Mouse (Mus musculus): ENCODE results near the gene Mettl26. TPM values are rescaled to one million over a fixed set of nuclear protein-coding genes. Genes with fewer than 3 reads are reported as not detected.

Gene Mettl26
- total and polyA plus RNA-seq, 3 experiments: 12.7 to 30.5 (median 12.7) TPM

- Histone ChIP-seq H3K4me1 (ENCODE audit: control insufficient read depth, insufficient read depth, low read length) (peaks cover 9% of the 10 kb centered on the region), H3K36me3 (ENCODE audit: control insufficient read depth, insufficient read depth, low read length) (no peaks in the 10 kb centered on the region), H3K4me3 (no peak overlapping the region), H3K27me3 (ENCODE audit: control insufficient read depth, insufficient read depth, low read length) (no peaks in the 10 kb centered on the region), H3K27ac (no peak overlapping the region), H3K9ac (ENCODE audit: low read depth, low read length) (no peak overlapping the region), H3K79me2 (replicated peaks; ENCODE audit: control insufficient read depth, insufficient read depth, low read length) (no peaks in the 10 kb centered on the region)
- intact Hi-C loops (cut with DNase I): no loop called here
- TF ChIP-seq CTCF (IDR thresholded peaks at IDR 0.05) (no peak), POLR2A (IDR thresholded peaks at IDR 0.05; ENCODE audit: insufficient read depth, low read depth, low read length) (no peak), EP300 (IDR thresholded peaks at IDR 0.05; ENCODE audit: insufficient read depth, low read depth, low read length) (no peak)
- no peak for DNase-seq
- WGBS: 78% methylated on average over 11 of the region's 11 CpGs
Observed at GRCm38 (mm10) chr17:25873405-25874147, 1.3 kb upstream of the Mettl26 start.

DNA sequence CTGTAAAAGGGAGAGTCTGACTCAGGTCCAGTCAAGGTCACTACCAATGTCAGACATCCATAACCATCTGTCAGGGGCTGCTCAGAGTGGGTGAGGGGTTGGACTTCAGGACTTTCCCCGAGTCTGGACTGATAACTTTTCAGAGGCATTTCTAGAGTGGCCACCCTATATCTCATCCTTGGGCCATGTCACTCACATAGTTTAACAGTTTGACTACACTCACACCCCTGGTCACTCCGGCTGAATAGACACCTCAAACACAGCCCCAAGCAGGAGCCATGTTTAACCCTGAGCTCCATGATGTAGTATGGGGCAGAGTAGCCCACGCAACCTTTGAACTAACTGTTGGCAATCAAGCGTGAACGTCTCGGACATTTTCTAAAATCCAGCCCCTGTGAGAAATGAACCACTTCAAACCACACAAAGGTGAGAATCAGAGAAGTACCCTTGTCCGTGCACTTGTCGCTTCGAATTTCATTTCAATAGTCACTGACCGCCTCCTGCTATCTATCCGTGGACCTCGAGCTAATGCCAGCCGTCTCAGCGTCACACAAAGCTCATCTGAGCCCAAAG is 640 bp upstream of the Mettl26 start:
- H3K27me3 ChIP-seq (ENCODE audit: control insufficient read depth, insufficient read depth, low read length): no peaks in the 10 kb centered on the region
- DNase-seq: no peak
- peaks cover 6% of the 10 kb centered on the region; the same call in 1 of the 2 replicates for H3K4me1 ChIP-seq (ENCODE audit: control insufficient read depth, insufficient read depth, low read length)
- no peaks in the 10 kb centered on the region for H3K36me3 ChIP-seq (ENCODE audit: control insufficient read depth, insufficient read depth, low read length)
- H3K9ac ChIP-seq (ENCODE audit: low read depth, low read length): peak overlapping the region; percentile 65
- 19% methylated on average over 14 of the region's 14 CpGs for WGBS
- H3K79me2 ChIP-seq (replicated peaks; ENCODE audit: control insufficient read depth, insufficient read depth, low read length): no peaks in the 10 kb centered on the region
- TF ChIP-seq CTCF (IDR thresholded peaks at IDR 0.05) (no peak), EP300 (IDR thresholded peaks at IDR 0.05; ENCODE audit: insufficient read depth, low read depth, low read length) (no peak), POLR2A (IDR thresholded peaks at IDR 0.05; ENCODE audit: insufficient read depth, low read depth, low read length) (no peak)
- intact Hi-C loops (cut with DNase I): no loop called here
- peak overlapping the region; percentile 82 for H3K4me3 ChIP-seq
- peak overlapping the region; percentile 91 for H3K27ac ChIP-seq

DNA sequence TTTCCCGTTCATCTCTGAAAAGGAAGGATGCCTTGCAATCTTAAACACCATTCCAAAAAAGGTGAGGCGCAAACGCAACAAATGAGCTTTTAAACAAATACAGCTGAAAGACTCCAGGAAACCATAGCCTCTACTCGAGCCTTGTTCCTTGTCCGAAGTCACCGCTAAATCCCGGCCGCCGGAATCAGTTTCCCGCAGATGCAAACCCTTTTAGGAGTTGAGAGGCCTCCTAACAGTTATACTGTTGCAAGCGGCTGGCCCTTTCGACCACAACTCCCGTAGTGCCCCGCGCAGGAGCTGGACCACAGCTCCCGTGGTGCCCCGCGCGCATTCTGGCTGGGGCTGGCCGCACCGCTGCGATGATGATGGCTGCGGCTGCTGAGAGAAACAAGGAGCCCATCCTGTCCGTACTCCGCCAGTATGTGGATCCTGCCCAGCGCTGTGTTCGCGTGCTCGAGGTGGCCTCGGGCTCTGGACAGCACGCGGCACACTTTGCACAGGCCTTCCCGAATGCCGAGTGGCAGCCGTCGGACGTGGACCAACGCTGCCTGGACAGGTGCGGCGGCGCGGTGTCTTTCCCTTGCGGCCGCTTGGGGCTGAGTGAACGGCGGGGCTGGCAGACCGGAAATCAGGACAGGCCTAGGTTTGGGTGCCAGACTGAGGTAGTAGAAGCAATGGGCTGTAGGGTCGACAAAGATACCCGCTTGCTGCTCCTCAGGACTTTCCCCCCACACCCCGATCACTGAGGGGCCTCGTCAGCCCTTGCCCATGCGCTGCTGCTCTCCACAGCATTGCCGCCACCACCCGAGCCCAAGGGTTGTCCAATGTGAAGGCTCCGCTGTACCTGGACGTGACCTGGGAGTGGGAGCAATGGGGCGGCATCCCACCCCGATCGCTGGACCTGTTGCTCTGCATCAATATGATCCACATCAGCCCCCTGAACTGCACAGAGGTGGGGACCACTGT is 580 bp downstream of the Mettl26 start:
- Histone ChIP-seq H3K36me3 (ENCODE audit: control insufficient read depth, insufficient read depth, low read length) (no peaks in the 10 kb centered on the region), H3K79me2 (replicated peaks; ENCODE audit: control insufficient read depth, insufficient read depth, low read length) (no peaks in the 10 kb centered on the region), H3K4me3 (peak overlapping the region; percentile 82), H3K4me1 (ENCODE audit: control insufficient read depth, insufficient read depth, low read length) (peaks cover 6% of the 10 kb centered on the region; the same call in 1 of the 2 replicates), H3K27me3 (ENCODE audit: control insufficient read depth, insufficient read depth, low read length) (no peaks in the 10 kb centered on the region), H3K27ac (peak overlapping the region; percentile 91), H3K9ac (ENCODE audit: low read depth, low read length) (peak overlapping the region; percentile 82)
- TF ChIP-seq EP300 (IDR thresholded peaks at IDR 0.05; ENCODE audit: insufficient read depth, low read depth, low read length) (0 out of 2 replicates have a peak, but pooled peaks have one; percentile 54), CTCF (IDR thresholded peaks at IDR 0.05) (peak; percentile 35), POLR2A (IDR thresholded peaks at IDR 0.05; ENCODE audit: insufficient read depth, low read depth, low read length) (peak; percentile 90)
- intact Hi-C loops (cut with DNase I): no loop called here
- DNase-seq: peak; percentile 89 to 92
- WGBS: 1% methylated on average over 59 of the region's 59 CpGs

DNA sequence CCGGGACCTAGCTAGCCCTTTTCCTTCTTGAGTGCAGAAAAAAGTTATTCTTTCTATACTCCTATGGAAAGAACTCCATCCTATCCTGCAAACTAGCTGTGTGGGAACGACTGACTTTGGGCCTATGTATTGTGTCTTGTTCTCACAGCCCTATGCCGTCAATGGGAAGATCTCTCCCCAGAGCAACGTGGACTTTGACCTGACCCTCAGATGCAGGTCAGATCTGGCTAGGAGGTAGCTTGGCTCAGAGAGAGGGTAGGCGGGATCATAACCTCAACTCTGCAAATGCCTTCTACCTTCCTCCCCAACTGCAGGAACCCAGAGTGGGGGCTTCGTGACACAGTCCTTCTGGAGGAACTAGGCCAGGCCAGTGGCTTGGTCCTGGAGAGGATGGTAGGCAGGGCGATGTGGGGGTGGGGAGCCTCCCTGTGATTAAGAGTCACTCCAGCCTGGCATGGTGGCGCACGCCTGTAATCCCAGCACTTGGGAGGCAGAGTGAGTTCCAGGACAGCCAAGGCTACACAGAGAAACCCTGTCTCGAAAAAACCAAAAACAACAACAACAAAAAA is 1.6 kb downstream of the Mettl26 start:
- TF ChIP-seq POLR2A (IDR thresholded peaks at IDR 0.05; ENCODE audit: insufficient read depth, low read depth, low read length) (no peak), EP300 (IDR thresholded peaks at IDR 0.05; ENCODE audit: insufficient read depth, low read depth, low read length) (no peak), CTCF (IDR thresholded peaks at IDR 0.05) (no peak)
- no peak overlapping the region for H3K9ac ChIP-seq (ENCODE audit: low read depth, low read length)
- peak overlapping the region; percentile 82 for H3K4me3 ChIP-seq
- intact Hi-C loops (cut with DNase I): no loop called here
- no peak overlapping the region for H3K27ac ChIP-seq
- no peaks in the 10 kb centered on the region for H3K79me2 ChIP-seq (replicated peaks; ENCODE audit: control insufficient read depth, insufficient read depth, low read length)
- WGBS: 68% methylated on average over 10 of the region's 10 CpGs
- no peaks in the 10 kb centered on the region for H3K36me3 ChIP-seq (ENCODE audit: control insufficient read depth, insufficient read depth, low read length)
- no peaks in the 10 kb centered on the region for H3K27me3 ChIP-seq (ENCODE audit: control insufficient read depth, insufficient read depth, low read length)
- H3K4me1 ChIP-seq (ENCODE audit: control insufficient read depth, insufficient read depth, low read length): peaks cover 6% of the 10 kb centered on the region; the same call in 1 of the 2 replicates
- no peak for DNase-seq

DNA sequence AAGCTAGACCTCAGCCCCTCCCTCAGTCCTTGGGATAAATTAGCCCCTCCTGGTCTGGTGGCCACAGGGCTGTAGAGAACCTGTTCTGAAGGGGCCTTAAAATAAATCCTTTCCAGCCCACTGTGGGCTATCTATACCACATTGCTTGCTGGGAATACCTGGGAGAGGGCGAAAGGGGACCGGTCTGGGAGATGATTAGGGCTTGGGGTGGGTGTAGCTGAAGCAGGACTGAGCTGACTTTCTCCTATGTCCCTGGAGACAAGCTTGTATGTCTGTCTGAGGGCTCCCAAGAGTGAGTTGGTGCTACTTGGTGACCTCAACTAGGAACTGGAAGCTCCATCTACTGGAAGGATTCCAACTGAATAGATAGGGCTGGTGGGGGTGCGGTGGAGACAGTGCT is 2.2 kb downstream of the Mettl26 start:
- no peaks in the 10 kb centered on the region for H3K36me3 ChIP-seq (ENCODE audit: control insufficient read depth, insufficient read depth, low read length)
- intact Hi-C loops (cut with DNase I): no loop called here
- no peak for DNase-seq
- no peaks in the 10 kb centered on the region for H3K79me2 ChIP-seq (replicated peaks; ENCODE audit: control insufficient read depth, insufficient read depth, low read length)
- H3K9ac ChIP-seq (ENCODE audit: low read depth, low read length): no peak overlapping the region
- 69% methylated on average over 3 of the region's 3 CpGs for WGBS
- no peak for TF ChIP-seq EP300 (IDR thresholded peaks at IDR 0.05; ENCODE audit: insufficient read depth, low read depth, low read length)
- H3K4me1 ChIP-seq (ENCODE audit: control insufficient read depth, insufficient read depth, low read length): peaks cover 6% of the 10 kb centered on the region; the same call in 1 of the 2 replicates
- no peak overlapping the region for H3K4me3 ChIP-seq
- H3K27ac ChIP-seq: no peak overlapping the region
- H3K27me3 ChIP-seq (ENCODE audit: control insufficient read depth, insufficient read depth, low read length): no peaks in the 10 kb centered on the region

All from heart, adult 2 months (tissue).